Mouse (Mus musculus) liver, adult 2 months (tissue): ENCODE data around the gene Fut11.

Source experiments
- CTCF ChIP-seq: fragments of 200-500 bp; IDR thresholded peaks from 2 replicates; pipeline ENCODE4 v1.5.1; 2011; ENCODE audit warnings: low read depth, low read length, control low read depth
- POLR2A ChIP-seq: fragments of 200-500 bp; IDR thresholded peaks from 2 replicates; pipeline ENCODE4 v1.6.1; 2011; ENCODE audit warnings: low read length, control low read depth; ENCODE audit not compliant: insufficient read depth; ENCODE audit errors: extremely low read depth

DNA sequence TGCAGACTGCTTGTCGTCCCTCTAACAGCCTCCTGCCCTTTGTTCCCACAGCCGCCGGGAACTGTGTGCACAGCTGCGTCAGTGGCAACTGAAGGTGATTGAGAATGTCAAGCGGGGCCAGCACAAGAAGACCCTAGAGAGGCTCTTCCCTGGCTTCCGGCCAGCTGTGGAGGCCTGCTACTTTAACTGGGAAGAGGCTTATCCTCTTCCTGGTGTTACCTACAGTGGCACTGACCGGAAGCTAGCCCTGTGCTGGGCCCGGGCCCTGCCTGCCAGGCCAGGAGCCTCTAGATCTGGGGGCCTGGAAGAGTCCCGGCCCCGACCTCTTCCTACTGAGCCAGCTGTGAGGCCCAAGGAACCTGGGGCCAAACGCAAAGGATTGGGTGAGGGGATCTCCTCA lies 19.1 kb downstream of the Fut11 start:
- TF ChIP-seq POLR2A (no peak), CTCF (no peak)
